Mouse (Mus musculus): Measurements from ENCODE around the gene 4931429L15Rik. TPM values are rescaled to one million over a fixed set of nuclear protein-coding genes. Genes with fewer than 3 reads are reported as not detected.
A peak's percentile ranks its signal among the peaks of the same experiment; 100 is the strongest.

4931429L15Rik gene
- total RNA-seq, 2 experiments from 2014 or later, result not detected

DNA sequence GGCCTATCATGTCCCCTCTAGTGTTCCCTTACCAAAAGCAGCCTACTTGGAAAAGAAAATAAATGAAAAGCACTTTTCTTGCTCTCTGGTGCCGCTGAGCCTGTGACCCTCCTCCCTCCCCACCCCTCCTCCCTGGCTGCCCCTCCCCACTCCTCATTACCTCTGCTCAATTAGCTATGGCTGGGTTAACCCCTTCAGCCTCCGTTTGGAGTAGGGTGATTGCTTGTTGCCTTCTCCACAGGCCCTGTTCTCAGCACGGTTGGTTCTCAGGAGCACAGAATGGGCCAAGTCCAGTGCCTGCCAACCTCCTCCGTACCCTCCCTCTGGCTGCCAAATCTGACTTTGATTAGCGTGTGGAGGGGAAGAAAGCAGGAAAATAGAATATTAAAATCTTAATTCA lies 3.4 kb downstream of the 4931429L15Rik start:
- DNase-seq, result no peak
- intact Hi-C loops (cut with DNase I), result no loop called here
- no peak for TF ChIP-seq CTCF (IDR thresholded peaks at IDR 0.05)
- Histone ChIP-seq H3K4me3 (no peak overlapping the region), H3K27ac (no peak overlapping the region)

DNA sequence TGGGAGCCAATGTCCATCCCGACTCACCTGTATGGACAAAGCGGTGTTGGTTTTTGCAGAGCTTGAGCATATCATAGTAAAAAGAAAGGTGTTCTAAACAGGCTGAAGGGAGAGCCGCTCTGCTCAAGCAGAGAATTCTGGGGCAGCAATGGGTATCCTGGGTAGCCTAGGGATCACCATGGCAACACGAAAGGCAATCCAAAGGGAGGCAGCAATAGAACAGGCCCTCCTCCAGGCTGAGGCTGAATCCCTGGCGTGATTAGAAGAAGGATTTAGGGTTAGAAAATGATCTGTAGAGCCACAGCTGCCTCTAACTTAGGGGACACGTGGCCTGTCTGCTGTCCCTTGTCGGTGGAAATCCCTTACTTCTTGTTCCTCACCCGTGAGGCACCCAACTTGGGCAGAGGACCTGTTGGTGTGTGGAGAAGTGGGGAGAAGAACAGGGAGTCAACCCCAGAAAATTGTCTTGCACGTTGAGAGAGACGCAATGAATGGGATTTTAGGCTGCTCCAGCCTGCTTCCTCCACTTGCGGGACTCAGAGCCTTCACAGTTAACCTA lies 3.9 kb downstream of the 4931429L15Rik start:
- Histone ChIP-seq H3K4me3 (no peak overlapping the region), H3K27ac (no peak overlapping the region)
- no peak for TF ChIP-seq CTCF (IDR thresholded peaks at IDR 0.05)
- no peak for DNase-seq
- intact Hi-C loops (cut with DNase I), result no loop called here

DNA sequence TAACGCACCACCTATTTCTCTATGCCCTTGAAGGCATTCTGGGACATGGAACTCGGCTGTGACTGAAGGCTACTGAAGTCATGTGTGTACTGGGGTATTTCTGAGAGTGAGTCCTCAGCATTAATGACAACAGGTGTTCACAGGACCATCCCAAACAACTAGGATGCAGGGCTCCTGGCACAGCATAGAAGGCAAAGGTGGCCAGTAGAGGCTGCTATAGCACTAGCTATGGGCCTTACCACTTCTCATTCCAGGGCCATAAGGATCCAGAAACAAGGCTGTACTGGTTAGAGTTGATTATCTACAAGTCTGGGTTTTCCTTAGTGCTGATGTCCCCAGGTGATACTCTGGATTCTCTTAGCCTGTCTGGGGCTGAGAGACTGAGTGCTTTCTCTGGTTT lies 4.9 kb downstream of the 4931429L15Rik start:
- DNase-seq, result no peak
- Histone ChIP-seq H3K27ac (no peak overlapping the region), H3K4me3 (no peak overlapping the region)
- no peak for TF ChIP-seq CTCF (IDR thresholded peaks at IDR 0.05)
- intact Hi-C loops (cut with DNase I), result no loop called here

DNA sequence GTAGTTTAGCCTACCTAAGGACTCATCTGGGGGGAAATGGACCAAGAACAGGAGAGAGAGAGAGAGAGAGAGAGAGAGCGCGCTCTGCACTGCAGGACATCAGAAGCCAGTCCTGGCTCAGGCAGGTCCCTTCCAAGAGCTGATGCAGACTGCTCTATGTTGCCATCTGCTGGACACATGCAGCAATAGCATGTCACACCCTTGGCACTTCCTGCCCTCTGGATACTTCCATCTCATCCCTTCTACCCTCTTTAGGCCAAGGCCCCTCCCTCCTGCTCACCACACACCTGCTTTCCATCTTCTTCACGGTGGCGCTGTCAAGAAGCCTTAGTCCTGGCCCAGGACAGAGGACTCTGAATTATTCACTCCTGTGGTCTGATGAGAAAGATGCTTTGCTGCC lies 5.3 kb downstream of the 4931429L15Rik start:
- intact Hi-C loops (cut with DNase I), result no loop called here
- DNase-seq, result peak; percentile 69

DNA sequence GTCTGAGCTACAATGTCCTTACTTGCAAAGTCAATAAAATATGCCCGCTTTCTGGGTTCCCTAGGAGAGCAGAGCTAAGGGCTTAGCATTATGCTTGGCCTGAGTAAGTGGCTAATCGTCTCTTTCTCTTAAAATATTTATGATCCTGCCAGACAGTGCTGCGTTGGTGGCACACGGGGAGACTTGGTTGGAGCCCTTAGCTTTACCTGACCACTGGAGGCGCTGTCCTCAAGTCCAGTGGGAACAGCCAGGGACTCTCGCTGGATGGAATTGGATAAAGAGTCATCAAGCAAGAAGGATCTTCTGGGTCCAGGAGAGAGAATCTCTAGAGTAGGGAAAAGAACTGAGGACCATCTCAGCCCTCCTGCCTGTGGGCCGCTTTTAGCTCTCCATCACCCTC lies 10.7 kb downstream of the 4931429L15Rik start:
- intact Hi-C loops (cut with DNase I), result no loop called here
- TF ChIP-seq CTCF (IDR thresholded peaks at IDR 0.05), result peak; percentile 47
- Histone ChIP-seq H3K27ac (no peak overlapping the region), H3K4me3 (no peak overlapping the region)
- DNase-seq, result no peak

More for the DNA sequence above, 5.3 kb downstream of the 4931429L15Rik start:
- peak; percentile 97 for TF ChIP-seq CTCF (IDR thresholded peaks at IDR 0.05)
- H3K4me3 ChIP-seq, result no peak overlapping the region
- no peak overlapping the region for H3K27ac ChIP-seq

DNA sequence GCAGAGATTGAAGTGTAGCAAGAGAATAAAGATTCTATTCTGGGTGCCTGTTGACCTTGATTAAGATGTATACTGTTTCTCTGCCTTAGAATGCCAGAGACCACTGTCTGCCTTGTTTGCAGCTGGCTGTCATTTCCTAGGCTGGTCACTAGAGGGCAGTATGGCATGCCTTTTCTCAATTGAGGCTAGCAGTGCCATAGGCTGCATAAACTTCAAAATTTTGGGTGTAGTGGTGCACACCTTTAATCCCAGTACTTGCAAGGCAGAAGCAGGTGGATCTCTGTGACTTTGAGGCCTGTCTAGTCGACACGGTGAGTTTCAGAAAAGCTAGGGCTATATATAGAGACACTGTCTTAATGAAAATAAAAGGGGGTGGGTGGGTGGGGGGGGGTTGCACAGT lies 17.6 kb downstream of the 4931429L15Rik start:
- Histone ChIP-seq H3K4me3 (no peak overlapping the region), H3K27ac (no peak overlapping the region)
- TF ChIP-seq CTCF (IDR thresholded peaks at IDR 0.05), result peak; percentile 96; the same call in 1 of the 2 replicates
- DNase-seq, result peak; percentile 35
- intact Hi-C loops (cut with DNase I), result no loop called here

DNA sequence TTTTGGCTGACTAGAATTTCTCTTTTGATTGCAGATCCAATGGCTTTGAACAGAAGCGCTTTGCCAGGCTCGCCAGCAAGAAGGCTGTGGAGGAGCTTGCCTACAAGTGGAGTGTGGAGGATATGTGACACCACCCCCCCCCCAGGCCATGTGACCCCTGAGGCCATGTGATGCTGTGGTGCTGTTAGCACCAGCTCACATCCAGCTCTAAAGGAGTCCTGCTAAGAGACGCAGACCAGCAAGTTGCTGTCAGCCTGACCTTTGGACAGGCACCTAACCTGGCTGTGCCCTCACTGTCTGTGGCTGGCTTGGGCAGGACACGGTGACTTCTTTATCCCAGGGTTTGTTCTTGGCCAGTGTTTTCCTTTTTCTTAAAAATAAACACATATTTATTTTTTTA lies 21.4 kb downstream of the 4931429L15Rik start:
- DNase-seq, result peak; percentile 39
- Histone ChIP-seq H3K27ac (peak overlapping the region; percentile 48; the same call in 1 of the 2 replicates), H3K4me3 (no peak overlapping the region)
- TF ChIP-seq CTCF (IDR thresholded peaks at IDR 0.05), result no peak
- intact Hi-C loops (cut with DNase I), result no loop called here

DNA sequence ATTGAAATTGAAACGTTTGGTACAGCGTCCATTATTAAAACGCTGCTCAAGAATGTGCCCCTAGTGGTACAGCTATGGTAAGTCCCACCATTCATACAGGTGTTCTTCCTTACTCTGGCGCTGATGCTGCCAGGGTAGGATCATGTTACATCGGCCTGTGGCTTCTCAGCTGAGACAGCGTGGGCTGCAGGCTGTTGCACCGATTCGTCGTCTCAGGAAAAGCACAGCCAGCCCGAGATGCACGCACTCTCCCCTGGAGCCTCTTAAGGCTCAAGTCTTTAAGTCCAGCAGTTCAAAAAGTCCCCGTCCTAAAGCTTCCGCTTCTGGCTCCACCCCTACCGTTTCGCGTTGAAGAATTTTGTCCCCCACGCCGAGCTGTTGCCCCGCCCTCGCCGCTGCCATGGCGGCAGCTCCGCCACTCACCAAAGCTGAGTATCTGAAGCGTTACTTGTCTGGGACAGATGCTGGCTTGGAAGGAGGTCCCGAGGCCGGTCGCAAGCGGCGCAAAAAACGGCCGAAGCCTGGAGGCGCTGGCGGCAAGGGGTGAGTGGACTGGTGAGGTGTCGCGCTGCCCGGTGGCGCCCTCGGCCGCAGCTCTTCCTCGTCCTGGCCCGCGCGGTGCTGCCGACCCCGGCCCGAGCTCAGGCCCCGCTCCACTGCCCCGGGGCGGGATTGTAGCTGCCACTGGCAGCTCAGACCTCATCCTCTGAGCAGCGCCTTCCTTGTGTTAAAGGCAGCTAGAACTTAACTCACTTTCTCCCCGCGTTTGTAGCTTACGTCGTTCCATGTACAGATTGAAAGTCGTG lies 37.0 kb downstream of the 4931429L15Rik start, which contains the start of gene Bud13:
Bud13 (plus strand) TSS at position 378 of the 806 bp plus-strand sequence.
- H3K27ac ChIP-seq, result peak within 1 kb of the TSS; percentile 89
- H3K4me3 ChIP-seq, result peak within 1 kb of the TSS; percentile 88
- peak; percentile 56 for TF ChIP-seq CTCF (IDR thresholded peaks at IDR 0.05)
- peak; percentile 94 for DNase-seq
- intact Hi-C loops (cut with DNase I), result no loop called here

DNA sequence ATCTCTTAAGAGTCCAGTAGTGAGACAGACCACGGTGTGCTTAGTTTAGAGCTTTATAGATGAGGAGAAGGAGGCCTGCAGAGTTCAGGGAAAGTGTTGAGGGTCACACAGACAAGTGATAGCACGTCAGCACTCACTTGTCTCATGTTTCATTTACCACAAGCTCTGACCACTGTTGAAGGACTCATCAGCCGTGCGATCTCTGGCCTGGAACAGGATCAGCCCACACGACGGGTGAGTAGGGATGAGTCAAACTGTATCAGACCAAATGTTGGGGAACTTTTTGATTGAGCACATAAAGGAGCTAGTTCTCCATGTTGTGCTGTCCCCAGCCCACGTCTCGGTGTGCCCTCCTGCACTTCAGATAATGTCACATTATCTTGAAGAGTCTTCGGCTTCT lies 45.3 kb downstream of the 4931429L15Rik start:
- TF ChIP-seq CTCF (IDR thresholded peaks at IDR 0.05), result no peak
- intact Hi-C loops (cut with DNase I), result no loop called here

DNA sequence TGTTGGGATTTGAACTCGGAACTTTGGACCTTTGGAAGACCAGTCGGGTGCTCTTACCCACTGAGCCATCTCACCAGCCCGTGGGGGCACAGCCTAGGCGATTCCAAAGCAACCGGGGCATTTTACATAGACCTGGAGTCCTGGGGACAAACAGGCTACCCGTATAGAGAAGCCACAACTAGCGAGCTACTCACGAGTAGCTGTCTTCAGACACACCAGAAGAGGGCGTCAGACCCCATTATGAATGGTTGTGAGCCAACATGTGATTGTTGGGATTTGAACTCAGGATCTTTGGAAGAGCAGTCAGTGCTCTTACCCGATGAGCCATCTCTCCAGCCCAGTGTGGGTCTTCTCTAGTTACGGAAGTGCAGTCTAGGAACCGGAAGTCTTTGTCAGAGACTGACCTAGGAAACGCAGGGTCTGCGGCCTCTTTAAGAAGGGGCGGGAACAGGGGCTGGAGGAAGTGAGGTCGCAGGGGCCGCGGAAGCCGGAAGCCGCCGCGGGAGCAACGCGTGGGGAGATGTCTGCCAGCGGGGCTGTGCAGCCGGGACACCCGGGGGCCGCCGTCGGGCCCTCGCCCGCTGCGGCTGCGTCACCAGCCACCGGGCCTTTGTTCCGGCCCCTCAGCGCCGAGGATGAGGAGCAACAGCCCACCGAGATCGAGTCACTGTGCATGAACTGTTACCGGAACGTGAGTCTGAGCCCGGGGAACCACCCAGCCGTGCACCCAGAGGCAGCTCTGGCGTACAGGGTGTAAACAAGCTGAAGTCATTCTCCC lies 46.9 kb downstream of the 4931429L15Rik start, which contains the start of gene Zpr1:
Zpr1 (plus strand) TSS at position 388 of the 778 bp plus-strand sequence.
- intact Hi-C loops (cut with DNase I), result no loop called here
- DNase-seq, result peak; percentile 92
- Histone ChIP-seq H3K27ac (peak within 1 kb of the TSS; percentile 88), H3K4me3 (peak within 1 kb of the TSS; percentile 99)
- TF ChIP-seq CTCF (IDR thresholded peaks at IDR 0.05), result peak; percentile 45

More for the DNA sequence above, 45.3 kb downstream of the 4931429L15Rik start:
- DNase-seq, result no peak
- Histone ChIP-seq H3K27ac (no peak overlapping the region), H3K4me3 (peak overlapping the region; percentile 99; the same call in 1 of the 2 replicates)

DNA sequence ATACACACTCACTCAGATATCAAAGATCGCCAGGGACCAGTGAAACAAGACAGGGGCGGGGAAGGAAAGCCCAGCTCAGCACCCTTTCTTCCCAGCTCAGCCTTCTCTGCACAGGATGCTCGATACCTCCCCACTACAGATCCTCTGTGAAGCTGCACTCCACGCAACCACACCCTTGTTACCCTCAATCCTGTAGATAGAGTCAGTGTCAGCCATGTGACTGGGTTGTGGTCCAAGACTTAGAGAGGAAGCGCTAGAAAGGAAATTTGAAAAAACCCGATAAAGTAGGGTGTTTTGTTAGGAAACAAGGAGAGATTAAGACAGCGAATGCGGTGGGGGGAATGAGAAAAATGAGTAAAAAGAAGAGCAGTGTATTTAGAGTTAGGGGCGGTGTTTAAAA lies 47.7 kb downstream of the 4931429L15Rik start:
- Histone ChIP-seq H3K27ac (no peak overlapping the region), H3K4me3 (no peak overlapping the region)
- DNase-seq, result no peak
- no peak for TF ChIP-seq CTCF (IDR thresholded peaks at IDR 0.05)
- intact Hi-C loops (cut with DNase I), result no loop called here

DNA sequence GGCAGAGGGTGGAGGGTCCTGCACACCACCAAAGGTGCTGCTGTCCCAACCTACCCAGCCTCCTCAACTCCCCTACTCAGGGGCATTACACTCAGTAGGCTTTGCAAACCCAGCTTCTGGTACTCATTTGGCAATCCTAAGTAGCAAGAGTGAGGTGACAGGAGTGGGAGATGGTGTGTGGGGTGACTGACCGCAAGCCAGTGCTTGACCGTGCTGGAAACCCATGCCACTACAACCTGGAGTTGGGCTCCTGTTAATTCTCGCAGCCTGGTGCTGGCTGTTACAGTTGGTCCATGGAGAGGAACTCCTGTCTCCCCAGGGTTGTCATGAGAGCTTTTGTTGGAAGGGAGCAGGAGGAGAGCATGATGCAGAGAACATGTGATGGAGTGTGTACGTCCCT lies 49.0 kb downstream of the 4931429L15Rik start:
- no peak for DNase-seq
- no peak for TF ChIP-seq CTCF (IDR thresholded peaks at IDR 0.05)
- H3K27ac ChIP-seq, result no peak overlapping the region
- intact Hi-C loops (cut with DNase I), result no loop called here
- H3K4me3 ChIP-seq, result no peak overlapping the region

DNA sequence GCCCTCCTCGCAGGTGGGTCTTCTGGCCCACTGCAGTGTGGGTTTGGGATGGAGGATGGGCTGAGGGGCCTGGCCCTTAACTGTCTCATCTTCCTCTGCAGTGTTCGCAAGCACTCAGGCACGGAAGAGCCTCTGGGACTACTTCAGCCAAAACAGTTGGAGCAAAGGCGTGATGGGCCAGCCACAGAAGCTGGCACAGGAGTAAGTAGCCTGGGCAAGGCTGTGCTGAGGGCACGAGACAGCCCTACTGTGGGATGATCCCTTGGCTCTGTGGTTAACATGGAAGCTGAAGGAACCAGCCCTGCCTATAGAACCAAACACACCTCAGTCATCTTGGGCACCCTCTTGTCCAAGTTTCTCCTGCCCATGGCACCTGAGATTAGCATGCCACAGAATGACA lies 50.7 kb downstream of the 4931429L15Rik start:
- TF ChIP-seq CTCF (IDR thresholded peaks at IDR 0.05), result no peak
- Histone ChIP-seq H3K27ac (no peak overlapping the region), H3K4me3 (no peak overlapping the region)
- intact Hi-C loops (cut with DNase I), result no loop called here
- no peak for DNase-seq
